Mouse (Mus musculus): ENCODE measurements around the gene Ccdc93.

Gene Ccdc93

DNA sequence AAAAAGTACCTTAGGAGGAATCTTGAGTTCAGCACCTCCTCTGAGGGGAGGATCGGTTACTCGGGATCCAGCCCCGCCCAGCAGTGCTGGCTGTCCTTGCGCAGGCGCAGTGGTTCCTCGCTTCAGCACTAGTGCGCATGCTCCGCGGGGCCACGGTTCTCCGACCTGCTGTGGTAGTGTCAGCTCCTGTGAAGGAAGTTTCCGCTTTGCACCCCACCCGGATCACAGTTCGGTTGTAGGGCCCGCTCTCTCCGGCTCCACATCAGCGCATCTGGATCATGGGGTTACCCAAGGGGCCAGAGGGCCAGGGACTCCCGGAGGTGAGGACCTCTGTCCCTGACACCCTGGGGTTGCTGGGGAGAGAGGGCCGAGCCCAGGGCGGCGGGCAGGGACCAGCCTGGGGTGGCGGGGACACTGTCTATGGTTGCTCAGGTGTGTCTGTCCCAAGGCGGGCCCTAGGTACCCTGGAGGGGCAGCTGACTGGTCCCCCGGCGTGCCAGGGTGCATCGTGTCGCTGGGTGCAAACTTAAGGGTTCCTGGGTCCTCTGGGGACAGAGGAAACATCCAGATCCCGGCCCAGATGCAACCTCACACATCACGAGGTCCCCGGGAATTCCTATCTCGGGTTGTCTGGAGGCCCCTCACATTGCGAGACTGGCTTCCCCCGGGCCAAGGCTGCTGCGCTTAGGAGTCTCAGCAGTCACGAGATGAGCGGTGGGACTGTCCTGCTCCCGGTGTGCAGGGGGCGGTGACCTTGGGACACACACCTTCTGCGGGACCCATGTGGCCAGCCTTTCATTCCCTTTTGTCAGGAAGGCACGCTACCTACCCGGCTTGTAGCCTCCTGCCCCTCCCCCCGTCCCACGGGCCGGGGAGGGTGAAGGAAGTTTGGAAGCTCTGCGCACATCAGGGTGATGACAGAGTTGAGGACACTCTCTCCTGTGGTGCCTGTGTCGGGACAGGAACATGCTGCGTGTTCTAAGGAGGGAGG lies at the start of gene Ccdc93:
Ccdc93 (plus strand) TSS at position 112 of the 991 bp plus-strand sequence.
- no peak for TF ChIP-seq GATA4 (IDR thresholded peaks at IDR 0.05; ENCODE audit: insufficient replicate concordance, low read length)

DNA sequence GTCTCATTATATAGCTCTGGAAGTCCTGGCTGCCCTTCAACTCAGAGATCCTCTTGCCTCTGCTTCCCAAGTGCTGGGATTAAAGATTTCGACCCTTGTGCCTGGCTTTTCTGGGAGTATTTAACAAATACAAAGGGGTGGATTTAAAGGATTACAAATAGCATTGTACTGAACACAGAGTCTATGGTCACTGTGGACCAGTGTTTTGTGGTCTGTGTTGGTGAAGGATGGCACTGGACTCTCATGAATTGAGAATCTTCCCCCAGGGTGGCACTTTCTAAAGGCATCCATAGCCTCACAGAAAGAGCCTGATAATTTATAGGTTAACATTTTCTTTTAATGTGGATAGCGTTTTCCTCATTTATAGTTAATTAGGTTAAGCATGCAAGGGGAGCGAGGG lies 49.3 kb upstream of the Ccdc93 start:
- no peak for TF ChIP-seq GATA4 (IDR thresholded peaks at IDR 0.05; ENCODE audit: insufficient replicate concordance, low read length)

DNA sequence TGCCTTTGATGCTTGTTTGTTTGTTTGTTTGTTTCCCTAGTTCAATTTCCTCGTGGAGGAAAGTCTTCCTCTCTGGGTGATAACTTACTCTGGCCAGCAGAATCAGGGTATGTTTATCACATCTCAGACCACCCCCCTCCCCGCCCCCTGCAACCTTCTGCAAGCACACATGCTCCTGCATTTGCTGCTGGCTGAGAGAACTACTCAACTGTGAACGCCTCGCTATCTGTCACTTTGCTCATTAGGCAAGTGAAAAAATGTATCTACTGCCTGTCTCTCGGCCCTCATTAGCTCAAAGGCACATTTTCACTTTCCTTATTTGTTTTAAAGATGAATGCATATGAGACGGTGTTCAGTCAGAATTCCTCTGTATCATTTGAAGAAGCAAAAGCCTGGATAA lies 42.5 kb upstream of the Ccdc93 start:
- no peak for TF ChIP-seq GATA4 (IDR thresholded peaks at IDR 0.05; ENCODE audit: insufficient replicate concordance, low read length)

DNA sequence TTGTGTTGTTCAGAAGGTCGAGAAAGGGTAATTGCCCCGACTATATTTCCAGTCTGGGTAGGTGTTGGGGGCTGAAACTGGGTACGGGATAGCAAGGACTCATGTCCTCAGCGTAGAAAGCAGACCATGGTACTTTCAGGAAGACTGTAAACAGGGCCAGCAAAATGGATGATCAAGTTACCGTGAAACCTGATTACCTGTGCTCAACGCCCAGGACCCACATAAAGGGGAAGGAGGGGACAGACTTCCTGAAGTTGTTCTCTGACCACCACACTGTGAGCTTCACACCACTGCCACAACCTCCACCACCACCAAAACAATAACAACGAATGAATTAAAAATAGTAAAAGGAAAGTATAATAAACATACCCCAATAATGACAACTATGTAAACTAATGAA lies 42.1 kb upstream of the Ccdc93 start:
- TF ChIP-seq GATA4 (IDR thresholded peaks at IDR 0.05; ENCODE audit: insufficient replicate concordance, low read length): no peak

DNA sequence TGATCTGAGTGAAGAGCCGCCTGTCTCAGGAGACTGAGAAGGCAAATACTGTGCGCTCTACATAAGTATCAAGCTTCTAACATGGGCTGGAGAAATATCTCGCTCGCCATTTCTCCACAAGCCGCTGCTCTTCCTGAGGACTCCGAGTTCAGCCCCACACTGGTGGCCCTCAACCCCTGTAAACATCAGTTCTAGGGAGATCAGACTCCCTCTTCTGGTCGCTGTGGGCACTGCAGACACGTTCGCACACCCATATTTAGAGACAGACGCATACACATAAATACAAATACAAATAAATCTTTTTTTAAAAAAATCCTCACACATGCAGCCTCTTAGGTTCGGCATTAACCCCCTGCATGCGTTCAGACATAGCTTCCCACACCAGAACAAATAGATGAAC lies 41.3 kb upstream of the Ccdc93 start:
- TF ChIP-seq GATA4 (IDR thresholded peaks at IDR 0.05; ENCODE audit: insufficient replicate concordance, low read length): no peak

DNA sequence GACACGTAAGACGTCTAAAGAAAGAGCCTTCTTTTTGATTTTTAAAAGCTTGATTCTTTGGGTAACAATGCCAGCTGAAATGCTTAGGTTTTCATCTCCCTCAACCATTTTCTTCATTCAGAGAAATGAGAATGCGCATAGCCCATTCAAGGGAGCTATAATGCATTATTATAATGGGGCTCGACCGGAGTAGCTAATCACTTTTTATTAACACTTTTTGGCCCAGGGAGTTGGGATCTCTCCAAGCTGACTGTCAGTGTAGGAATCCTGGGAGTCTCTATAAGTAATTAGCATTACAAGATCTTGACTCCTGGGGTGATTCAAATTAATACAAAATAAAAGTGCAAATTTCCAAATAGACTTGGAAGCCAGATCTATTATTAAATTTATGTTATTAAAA lies 40.8 kb upstream of the Ccdc93 start:
- TF ChIP-seq GATA4 (IDR thresholded peaks at IDR 0.05; ENCODE audit: insufficient replicate concordance, low read length): no peak

DNA sequence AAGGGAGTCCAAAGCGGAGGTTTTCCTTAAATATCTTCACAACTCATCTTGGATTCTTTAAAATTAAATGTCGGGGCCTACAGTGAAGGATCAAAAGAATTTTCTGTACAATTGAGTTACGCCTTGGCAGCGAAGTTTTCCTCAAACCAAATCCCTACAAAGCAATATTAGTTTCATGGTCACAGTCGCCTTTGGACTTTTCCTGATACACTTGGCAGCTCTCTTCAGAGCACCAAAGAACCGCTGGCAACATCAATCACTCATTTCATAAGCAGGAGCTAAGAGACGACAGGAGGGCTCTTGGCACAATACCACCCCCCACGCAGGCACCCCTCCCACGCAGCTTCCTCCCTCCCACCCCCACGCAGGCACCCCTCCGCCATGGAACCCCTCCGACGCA lies 40.4 kb upstream of the Ccdc93 start:
- TF ChIP-seq GATA4 (IDR thresholded peaks at IDR 0.05; ENCODE audit: insufficient replicate concordance, low read length): no peak

DNA sequence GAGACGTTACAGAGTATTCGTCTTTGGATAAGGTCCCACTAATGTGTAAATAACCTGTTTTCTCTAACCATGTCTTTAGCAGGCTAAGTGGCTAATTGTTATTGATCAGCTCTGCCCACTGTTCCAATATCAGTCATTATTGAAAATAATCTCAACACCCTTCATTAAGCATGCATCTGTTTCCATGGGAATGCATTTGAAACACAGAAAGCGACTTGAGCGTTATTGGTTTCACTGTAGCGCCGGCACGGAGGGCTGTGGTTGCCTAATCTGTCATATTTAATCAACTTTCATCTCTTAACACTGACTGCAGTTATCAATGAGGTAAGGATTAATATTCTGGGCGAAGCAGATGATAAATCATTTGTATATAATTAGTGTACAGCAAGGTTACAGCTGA lies 40.0 kb upstream of the Ccdc93 start:
- TF ChIP-seq GATA4 (IDR thresholded peaks at IDR 0.05; ENCODE audit: insufficient replicate concordance, low read length): no peak

DNA sequence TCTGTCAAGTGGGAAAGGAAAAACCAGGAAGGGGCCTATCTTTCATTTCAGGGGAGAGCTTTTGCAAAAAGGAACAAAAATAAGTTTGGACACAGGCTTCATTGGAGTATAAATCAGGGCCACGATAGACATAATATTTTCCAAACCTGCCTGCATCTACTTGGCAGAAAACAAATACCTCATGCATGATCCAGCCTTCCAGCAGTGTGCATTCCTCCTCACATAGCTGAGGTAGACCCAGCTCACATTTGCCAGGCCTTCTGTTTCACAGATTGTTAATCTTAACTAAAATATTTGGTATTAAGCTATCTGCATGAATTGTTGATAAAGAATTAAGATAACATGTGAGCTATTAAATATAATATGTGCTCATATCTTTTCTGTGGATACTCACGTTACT lies 37.7 kb upstream of the Ccdc93 start:
- no peak for TF ChIP-seq GATA4 (IDR thresholded peaks at IDR 0.05; ENCODE audit: insufficient replicate concordance, low read length)

DNA sequence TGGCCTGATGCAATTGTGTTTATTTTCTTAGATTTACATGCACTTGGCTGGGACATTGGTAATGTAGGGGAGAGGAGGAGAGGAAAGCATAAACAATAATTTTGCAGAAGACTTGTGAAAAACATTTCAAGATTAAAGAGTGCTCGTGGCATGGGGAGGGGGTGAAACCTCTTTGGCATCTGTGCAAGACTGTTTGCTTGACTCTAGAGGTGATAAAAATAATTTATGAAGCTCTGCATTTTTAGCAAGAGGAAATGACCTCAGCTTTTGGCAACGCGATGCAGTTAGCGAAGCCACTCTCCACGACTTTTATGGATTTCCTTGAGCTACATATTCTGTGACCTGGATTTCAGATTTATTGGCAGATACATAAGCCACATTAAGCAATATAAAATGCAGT lies 36.1 kb upstream of the Ccdc93 start:
- TF ChIP-seq GATA4 (IDR thresholded peaks at IDR 0.05; ENCODE audit: insufficient replicate concordance, low read length): no peak

DNA sequence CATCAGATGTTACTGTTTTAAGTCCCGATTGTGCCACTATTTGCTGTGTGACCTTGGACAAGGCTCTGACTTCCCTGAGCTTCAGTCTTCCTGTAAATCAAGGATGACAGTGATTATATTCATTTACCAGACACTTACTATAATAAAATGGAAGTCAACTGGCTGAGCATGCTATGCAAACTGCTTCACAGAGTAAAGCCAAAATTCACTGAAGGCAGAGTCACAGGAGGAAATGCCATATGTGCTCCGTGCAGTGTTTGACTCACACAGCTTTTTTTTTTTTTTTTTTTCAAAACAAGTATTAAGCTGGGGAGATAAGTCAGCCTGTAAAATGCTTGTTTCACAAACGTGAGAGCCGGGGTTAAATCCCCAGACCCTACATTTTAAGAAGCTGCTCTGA lies 34.3 kb upstream of the Ccdc93 start:
- TF ChIP-seq GATA4 (IDR thresholded peaks at IDR 0.05; ENCODE audit: insufficient replicate concordance, low read length): no peak

DNA sequence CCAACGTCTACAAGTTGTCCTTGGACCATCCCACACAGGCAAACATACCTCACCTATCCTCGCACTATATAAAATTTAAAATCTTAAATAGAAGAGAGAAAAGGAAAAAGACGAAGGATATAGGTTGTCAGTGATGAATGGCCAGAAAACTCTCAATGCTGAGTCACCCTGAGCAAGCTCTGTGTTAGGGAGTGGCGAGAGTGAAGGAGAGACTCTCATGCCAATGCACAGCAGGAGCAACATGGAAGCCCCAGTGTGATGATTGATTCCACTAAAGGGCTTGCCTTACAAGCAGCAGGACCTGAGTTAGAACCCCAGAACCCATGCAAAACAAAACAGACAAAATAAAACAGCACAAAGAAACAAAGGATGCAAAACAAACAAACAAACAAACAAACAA lies 32.6 kb upstream of the Ccdc93 start:
- no peak for TF ChIP-seq GATA4 (IDR thresholded peaks at IDR 0.05; ENCODE audit: insufficient replicate concordance, low read length)

DNA sequence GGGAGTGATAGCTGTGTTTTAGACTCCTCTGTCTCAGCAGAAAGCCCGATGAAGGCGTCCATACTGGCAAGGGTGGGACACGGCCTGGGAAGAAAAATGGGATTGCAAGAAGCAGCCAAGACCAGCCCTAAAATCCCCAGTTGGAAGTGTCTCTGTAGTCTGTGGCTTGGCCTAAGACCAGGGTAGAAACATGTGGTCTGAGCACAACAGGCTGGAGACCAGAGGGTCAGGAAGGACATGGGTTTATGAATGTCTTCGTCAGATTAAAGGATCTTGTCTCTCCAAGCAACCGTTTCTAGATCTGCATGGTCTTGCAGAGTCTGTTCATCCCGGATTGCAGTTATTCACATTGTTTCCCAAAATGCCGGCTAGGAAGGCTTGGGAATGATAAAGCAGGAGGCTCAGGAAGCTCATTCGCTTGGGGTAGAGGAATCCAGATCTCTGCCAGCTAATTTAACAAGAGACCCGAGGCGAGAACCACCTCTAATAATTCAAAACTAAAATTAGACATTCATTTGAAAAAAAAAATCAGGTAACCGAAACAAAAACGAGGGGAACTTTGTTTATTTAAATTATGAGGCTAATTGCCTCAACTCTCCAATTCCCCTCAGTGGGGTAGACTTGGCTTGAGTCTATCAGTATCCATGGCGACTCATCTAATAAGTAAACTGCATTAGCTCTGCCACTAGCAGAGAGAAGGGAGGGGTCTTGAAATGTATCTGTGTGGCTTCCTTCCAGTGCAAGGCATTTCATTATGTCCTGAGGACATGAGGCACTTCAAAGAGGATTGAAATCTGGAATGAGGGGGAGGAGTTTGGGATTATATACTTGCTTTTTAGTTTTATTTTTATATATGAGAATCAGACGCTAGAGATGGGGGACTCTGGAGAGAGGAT lies 31.6 kb upstream of the Ccdc93 start:
- TF ChIP-seq GATA4 (IDR thresholded peaks at IDR 0.05; ENCODE audit: insufficient replicate concordance, low read length): no peak

DNA sequence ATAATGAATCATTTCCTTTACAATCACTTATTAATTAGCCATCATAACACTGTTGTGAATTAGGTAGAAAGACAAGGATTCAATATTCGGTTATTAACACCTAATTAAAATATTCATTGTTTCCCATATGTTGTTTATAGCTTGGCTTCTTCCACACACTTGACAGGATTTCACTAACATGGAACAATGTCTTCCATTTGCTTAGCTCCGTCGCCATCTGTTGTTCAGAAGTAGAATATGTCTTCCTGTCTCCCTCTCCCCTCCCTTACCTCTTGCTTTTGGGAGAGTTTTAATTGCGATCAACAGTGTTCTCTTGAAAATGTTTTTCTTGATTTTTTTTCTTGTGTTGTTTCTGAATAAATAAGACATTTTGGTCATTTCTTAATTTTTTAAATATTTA lies 30.6 kb upstream of the Ccdc93 start:
- no peak for TF ChIP-seq GATA4 (IDR thresholded peaks at IDR 0.05; ENCODE audit: insufficient replicate concordance, low read length)

DNA sequence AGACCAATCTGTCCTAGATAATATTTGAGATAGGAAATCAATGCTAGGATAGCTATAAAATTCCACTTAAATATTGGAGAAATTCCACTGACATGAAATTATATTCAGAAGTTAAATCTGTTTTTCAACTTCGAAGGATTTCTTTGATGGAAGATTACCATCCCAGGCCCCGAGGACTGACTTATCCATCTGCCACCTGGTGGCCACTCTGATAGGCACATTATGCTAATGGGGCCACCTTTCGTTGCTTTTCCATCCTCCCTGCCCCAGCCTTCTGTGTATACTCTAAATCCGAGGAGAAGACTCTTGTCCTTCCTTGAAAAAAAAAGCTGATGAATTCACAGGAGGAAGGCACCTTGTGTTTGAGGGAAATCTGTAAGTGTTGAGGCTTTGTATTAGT lies 11.8 kb upstream of the Ccdc93 start:
- no peak for TF ChIP-seq GATA4 (IDR thresholded peaks at IDR 0.05; ENCODE audit: insufficient replicate concordance, low read length)
